Mouse (Mus musculus): ENCODE measurements around the gene Vwa3b.

GRCm38 (mm10) chr1:37082215-37082464 lies 55.7 kb downstream of the Vwa3b start:
- no peak for TF ChIP-seq POLR2A (IDR thresholded peaks at IDR 0.05; ENCODE audit: insufficient read length, low read depth)
- no peak for TF ChIP-seq USF1 (IDR thresholded peaks at IDR 0.05; ENCODE audit: low read depth)
- no peak for TF ChIP-seq MYOD1 (IDR thresholded peaks at IDR 0.05; ENCODE audit: control insufficient read depth in 1 of 3, insufficient read length in 2 of 3, low read depth in 2 of 3)
- no peak for TF ChIP-seq TCF3 (IDR thresholded peaks at IDR 0.05; ENCODE audit: insufficient read length, low read depth)
- no peak for TF ChIP-seq MAX (IDR thresholded peaks at IDR 0.05; ENCODE audit: low read depth)
- TF ChIP-seq CEBPB (IDR thresholded peaks at IDR 0.05; ENCODE audit: insufficient read depth, poor library complexity, severe bottlenecking), result no peak
- TF ChIP-seq MYOG (IDR thresholded peaks at IDR 0.05; ENCODE audit: control insufficient read depth in 1 of 3, insufficient read depth in 1 of 3, insufficient read length in 2 of 3, low read depth in 2 of 3), result no peak
- no peak for TF ChIP-seq TCF12 (IDR thresholded peaks at IDR 0.05; ENCODE audit: insufficient read depth, poor library complexity, severe bottlenecking)
- no peak for TF ChIP-seq REST (IDR thresholded peaks at IDR 0.05; ENCODE audit: insufficient read depth, insufficient read length)
- TF ChIP-seq E2F4 (IDR thresholded peaks at IDR 0.05; ENCODE audit: insufficient read depth), result no peak
- no peak for TF ChIP-seq SRF (IDR thresholded peaks at IDR 0.05; ENCODE audit: control insufficient read depth, insufficient read length, low read depth)

Measured in myocyte (in vitro differentiated cells).